Mouse (Mus musculus) cortical plate, adult 2 months (tissue): ENCODE measurements at regions not wholly inside any gene's neighbourhood (a gene's known extent, or its start where the extent isn't known, plus 50 kb on each side); places are given as distances from the start of the nearest gene placed in this dataset.

Experiments used
- CTCF ChIP-seq: fragments of 200-500 bp; IDR thresholded peaks from 2 replicates; pipeline ENCODE4 v1.5.1; 2011; ENCODE audit warnings: mild to moderate bottlenecking, control low read depth, low read length; ENCODE audit not compliant: insufficient read depth; ENCODE audit errors: extremely low read depth
- POLR2A ChIP-seq: fragments of 200-500 bp; IDR thresholded peaks from 2 replicates; pipeline ENCODE4 v1.6.1; 2011; ENCODE audit warnings: mild to moderate bottlenecking, low read length, control low read depth; ENCODE audit not compliant: insufficient read depth; ENCODE audit errors: extremely low read depth

DNA sequence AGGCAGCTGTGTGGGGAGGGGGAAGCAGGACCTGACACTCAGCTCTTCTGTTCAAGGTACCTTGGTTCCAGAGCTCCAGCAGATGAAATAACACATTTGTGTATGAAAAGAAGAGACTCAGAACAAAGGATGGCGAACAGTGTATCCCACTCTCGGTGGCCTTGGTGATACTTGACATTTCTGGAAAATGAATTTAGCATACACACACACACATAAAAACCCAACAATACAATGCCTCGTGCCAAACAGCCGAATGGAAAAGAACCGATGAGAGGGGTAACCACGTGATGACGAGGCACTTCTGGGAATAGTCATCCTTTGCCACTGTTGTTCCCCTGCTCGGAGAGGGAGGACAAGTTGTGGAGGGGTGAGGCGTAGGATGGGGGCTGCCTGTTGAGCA, 97.6 kb downstream of the Tmem130 start:
- no peak for TF ChIP-seq CTCF
- TF ChIP-seq POLR2A: no peak
